ENCODE assay signal across 8 mouse cellular contexts in genomic region chr4:126156617-126157016, GRCm38 (mm10). TPM values are rescaled to one million over a fixed set of nuclear protein-coding genes. Genes with fewer than 3 reads are reported as not detected.
DNase-seq lines count a peak whose midpoint lies in the region; ATAC-seq and TF ChIP-seq lines count a peak whose summit lies in the region.

No protein-coding gene starts in this region.

- H3K79me3 ChIP-seq in C2C12 (ENCODE audit: low read depth), result no peaks in the 10 kb centered on the region

- peak; percentile 26 for TF ChIP-seq CTCF in C2C12 (IDR thresholded peaks at IDR 0.05; ENCODE audit: control insufficient read depth, insufficient read depth, insufficient read length)

- H3K9ac ChIP-seq in embryonic facial prominence, embryonic 11.5 days (replicated peaks; ENCODE audit: low read length), result no peak overlapping the region

- H3K4me1 ChIP-seq in heart, embryonic 10.5 days, result peaks cover 34% of the 10 kb centered on the region
- no peaks in the 10 kb centered on the region; the same call in 1 of the 2 replicates for H3K4me1 ChIP-seq in embryonic facial prominence, embryonic 11.5 days (ENCODE audit: control insufficient read depth, insufficient read depth, low read length)

- peaks cover 16% of the 10 kb centered on the region for H3K36me3 ChIP-seq in heart, embryonic 10.5 days
- peaks cover 7% of the 10 kb centered on the region for H3K36me3 ChIP-seq in C2C12 (ENCODE audit: control insufficient read depth, insufficient read depth)
- H3K36me3 ChIP-seq in embryonic facial prominence, embryonic 11.5 days (replicated peaks; ENCODE audit: control insufficient read depth, insufficient read depth, low read depth, low read length), result no peaks in the 10 kb centered on the region

- no peaks in the 10 kb centered on the region for H3K9me3 ChIP-seq in heart, embryonic 10.5 days
- no peaks in the 10 kb centered on the region for H3K9me3 ChIP-seq in embryonic facial prominence, embryonic 11.5 days (replicated peaks; ENCODE audit: control insufficient read depth, low read length)

- no peak overlapping the region for H3K4me2 ChIP-seq in embryonic facial prominence, embryonic 11.5 days (ENCODE audit: low read depth, low read length)

- DNase-seq in heart, embryonic 10.5 days (ENCODE audit: low spot score), result no peak
- DNase-seq in heart, postnatal 4 days, result no peak
- DNase-seq in embryonic facial prominence, embryonic 11.5 days (ENCODE audit: low spot score), result peak; percentile 37
- DNase-seq in urinary bladder, postnatal 36 days (ENCODE audit: low spot score in 2 of 2), result no peak
- no peak for DNase-seq in frontal cortex, postnatal 10 days (ENCODE audit: low spot score in 2 of 2)
- no peak for DNase-seq in MN1 (ENCODE audit: low spot score)

- peak overlapping the region; percentile 43; the same call in 1 of the 2 replicates for H3K27ac ChIP-seq in heart, embryonic 10.5 days
- H3K27ac ChIP-seq in embryonic facial prominence, embryonic 11.5 days (replicated peaks; ENCODE audit: low read depth, low read length), result no peak overlapping the region

- H3K4me3 ChIP-seq in heart, embryonic 10.5 days, result no peak overlapping the region
- no peak overlapping the region for H3K4me3 ChIP-seq in C2C12 (ENCODE audit: insufficient read depth, poor library complexity, severe bottlenecking)
- H3K4me3 ChIP-seq in embryonic facial prominence, embryonic 11.5 days (ENCODE audit: low read depth, low read length), result no peak overlapping the region

- H3ac ChIP-seq in C2C12 (ENCODE audit: control insufficient read depth, insufficient read length, low read depth), result no peak overlapping the region

- H3K79me2 ChIP-seq in C2C12 (ENCODE audit: control insufficient read depth, insufficient read depth), result no peaks in the 10 kb centered on the region

- H3K27me3 ChIP-seq in heart, embryonic 10.5 days (ENCODE audit: insufficient read depth, poor library complexity, severe bottlenecking), result no peaks in the 10 kb centered on the region
- no peaks in the 10 kb centered on the region for H3K27me3 ChIP-seq in C2C12 (ENCODE audit: control insufficient read depth, insufficient read depth, insufficient read length)
- H3K27me3 ChIP-seq in embryonic facial prominence, embryonic 11.5 days (ENCODE audit: control insufficient read depth, insufficient read depth, low read length), result no peaks in the 10 kb centered on the region

- no peak for ATAC-seq in embryonic facial prominence, embryonic 11.5 days (replicated peaks; ENCODE audit: insufficient number of reproducible peaks, low FRiP score, low TSS enrichment, low read depth)
- peak; percentile 47; the same call in 1 of the 2 replicates for ATAC-seq in megakaryocyte, adult 5-6 weeks (ENCODE audit: poor library complexity, severe bottlenecking)

- WGBS in heart, embryonic 10.5 days, result 59% methylated on average over 5 of the region's 5 CpGs
- WGBS in embryonic facial prominence, embryonic 11.5 days, result 58% methylated on average over 5 of the region's 5 CpGs

TF ChIP-seq in C2C12, 6 proteins besides CTCF, POLR2A, EP300 and RAD21:
- TF ChIP-seq CEBPB (IDR thresholded peaks at IDR 0.05; ENCODE audit: low read depth) (no peak), USF1 (IDR thresholded peaks at IDR 0.05; ENCODE audit: low read depth) (no peak), MYOG (IDR thresholded peaks at IDR 0.05; ENCODE audit: control insufficient read depth, extremely low read depth, insufficient read length) (no peak), FOSL1 (IDR thresholded peaks at IDR 0.05; ENCODE audit: insufficient read depth, low read length, poor library complexity, severe bottlenecking) (no peak), MYOD1 (IDR thresholded peaks at IDR 0.05; ENCODE audit: control insufficient read depth, insufficient read length, low read depth) (no peak), MAX (IDR thresholded peaks at IDR 0.05) (no peak)

RNA-seq across cellular contexts. Expression of gene Sh3d21, which starts 6.7 kb away (rescaled TPM):
- polyA plus RNA-seq in heart, embryonic 10.5 days (2016; fragmentation: Nextera tagmentation; extraction: Ambion mirVana), result 2.0 and 3.1 TPM in 2 replicates
- 1 to 10 TPM; 1.6 to 1.8 TPM for total RNA-seq in heart, postnatal 4 days (2021)
- 0.27 TPM for polyA plus RNA-seq in C2C12 (2012; fragmentation: generic; extraction: Trizol)
- polyA plus RNA-seq in embryonic facial prominence, embryonic 11.5 days (2014; fragmentation: Nextera tagmentation; extraction: Ambion mirVana), result 4.7 and 5.0 TPM in 2 replicates
- total RNA-seq in megakaryocyte, adult 5-6 weeks (2015), result not detected in 2 replicates
- 0.12 TPM in 1 of 2 replicates, not detected in the other for total RNA-seq in megakaryocyte, adult 5-6 weeks (2017)

RNA-seq across cellular contexts. Expression of gene Eva1b, which starts 9.1 kb away (rescaled TPM):
- polyA plus RNA-seq in heart, embryonic 10.5 days (2016; fragmentation: Nextera tagmentation; extraction: Ambion mirVana), result 26.3 and 39.5 TPM in 2 replicates
- 10 to 100 TPM; 27.3 to 29.3 TPM for total RNA-seq in heart, postnatal 4 days (2021)
- 51.6 TPM for polyA plus RNA-seq in C2C12 (2012; fragmentation: generic; extraction: Trizol)
- 48.9 and 51.0 TPM in 2 replicates for polyA plus RNA-seq in embryonic facial prominence, embryonic 11.5 days (2014; fragmentation: Nextera tagmentation; extraction: Ambion mirVana)
- 0.82 and 1.1 TPM in 2 replicates for total RNA-seq in megakaryocyte, adult 5-6 weeks (2015)
- total RNA-seq in megakaryocyte, adult 5-6 weeks (2017), result 0.24 and 1.3 TPM in 2 replicates

RNA-seq across cellular contexts. Expression of gene Thrap3, which starts 45.9 kb away (rescaled TPM):
- 194 and 200 TPM in 2 replicates for polyA plus RNA-seq in heart, embryonic 10.5 days (2016; fragmentation: Nextera tagmentation; extraction: Ambion mirVana)
- 100 to 1,000 TPM; 226 TPM for total RNA-seq in heart, postnatal 4 days (2021)
- 85.7 TPM for polyA plus RNA-seq in C2C12 (2012; fragmentation: generic; extraction: Trizol)
- 211 and 232 TPM in 2 replicates for polyA plus RNA-seq in embryonic facial prominence, embryonic 11.5 days (2014; fragmentation: Nextera tagmentation; extraction: Ambion mirVana)
- total RNA-seq in megakaryocyte, adult 5-6 weeks (2015), result 115 and 119 TPM in 2 replicates
- total RNA-seq in megakaryocyte, adult 5-6 weeks (2017), result 248 and 291 TPM in 2 replicates

RNA-seq across cellular contexts. Expression of gene Stk40, which starts 52.9 kb away (rescaled TPM):
- polyA plus RNA-seq in heart, embryonic 10.5 days (2016; fragmentation: Nextera tagmentation; extraction: Ambion mirVana), result 37.7 and 39.0 TPM in 2 replicates
- total RNA-seq in heart, postnatal 4 days (2021), result 10 to 100 TPM; 32.5 to 33.2 TPM
- 11.0 TPM for polyA plus RNA-seq in C2C12 (2012; fragmentation: generic; extraction: Trizol)
- 22.7 and 23.8 TPM in 2 replicates for polyA plus RNA-seq in embryonic facial prominence, embryonic 11.5 days (2014; fragmentation: Nextera tagmentation; extraction: Ambion mirVana)
- total RNA-seq in megakaryocyte, adult 5-6 weeks (2015), result 20.8 and 21.4 TPM in 2 replicates
- total RNA-seq in megakaryocyte, adult 5-6 weeks (2017), result 22.5 and 32.8 TPM in 2 replicates
